Mouse (Mus musculus): ENCODE data around the gene Zfp458. TPM values are rescaled to one million over a fixed set of nuclear protein-coding genes. Genes with fewer than 3 reads are reported as not detected.
"Not testable (repeated sequence)": the region's sequence is repeated elsewhere in the genome, so short reads cannot be mapped to it uniquely, and the experiment has no call there.

The Zfp458 gene
- polyA plus RNA-seq (2012; ENCODE audit: insufficient read depth, low replicate concordance) = 0.06 TPM in 1 of 2 replicates, not detected in the other

- Histone ChIP-seq H3K27me3 (replicated peaks) (no peaks in the 10 kb centered on the region), H3K36me3 (replicated peaks; ENCODE audit: low read length) (no peaks in the 10 kb centered on the region), H3K4me1 (peaks cover 10% of the 10 kb centered on the region), H3K9me3 (no peaks in the 10 kb centered on the region), H3K4me3 (replicated peaks) (peak within 1 kb of the TSS; percentile 89)
- TF ChIP-seq GATA1 (IDR thresholded peaks at IDR 0.05; ENCODE audit: borderline replicate concordance, low read length) (no peak), FLI1 (IDR thresholded peaks at IDR 0.05; ENCODE audit: low read length) (no peak)
Measured at GRCm38 (mm10) chr13:67278314-67278713, at the start of gene Zfp458. Gene Zfp458, minus strand, starts transcription at chr13:67278466.

- no peaks in the 10 kb centered on the region for H3K27me3 ChIP-seq (replicated peaks)
- peak overlapping the region; percentile 92 for H3K4me3 ChIP-seq (replicated peaks)
- peaks cover 18% of the 10 kb centered on the region for H3K4me1 ChIP-seq
- peaks cover 3% of the 10 kb centered on the region for H3K36me3 ChIP-seq (replicated peaks; ENCODE audit: low read length)
- H3K9me3 ChIP-seq = peaks cover 3% of the 10 kb centered on the region; the same call in 1 of the 2 replicates
- no peak for TF ChIP-seq GATA1 (IDR thresholded peaks at IDR 0.05; ENCODE audit: borderline replicate concordance, low read length)
- no peak for TF ChIP-seq FLI1 (IDR thresholded peaks at IDR 0.05; ENCODE audit: low read length)
Measured at GRCm38 (mm10) chr13:67306718-67307117, 28.5 kb upstream of the Zfp458 start.

GRCm38 (mm10) chr13:67305822-67306672 is 27.8 kb upstream of the Zfp458 start, which contains the start of gene Zfp457:
Gene Zfp457, minus strand, starts transcription at chr13:67306485.
- Histone ChIP-seq H3K4me3 (replicated peaks) (peak within 1 kb of the TSS; percentile 92), H3K9me3 (no peaks in the 10 kb centered on the region), H3K27me3 (replicated peaks) (no peaks in the 10 kb centered on the region), H3K4me1 (peaks cover 15% of the 10 kb centered on the region), H3K36me3 (replicated peaks; ENCODE audit: low read length) (no peaks in the 10 kb centered on the region)
- TF ChIP-seq FLI1 (IDR thresholded peaks at IDR 0.05; ENCODE audit: low read length) (no peak), GATA1 (IDR thresholded peaks at IDR 0.05; ENCODE audit: borderline replicate concordance, low read length) (no peak)

GRCm38 (mm10) chr13:67269383-67270065 is 8.7 kb downstream of the Zfp458 start:
- H3K27me3 ChIP-seq (replicated peaks); H3K4me1 ChIP-seq; H3K9me3 ChIP-seq: not testable (repeated sequence)
- peak overlapping the region; percentile 96 for H3K4me3 ChIP-seq (replicated peaks)
- H3K36me3 ChIP-seq (replicated peaks; ENCODE audit: low read length) = peaks cover 13% of the 10 kb centered on the region

GRCm38 (mm10) chr13:67268568-67269369 is 9.5 kb downstream of the Zfp458 start:
- Histone ChIP-seq H3K36me3 (replicated peaks; ENCODE audit: low read length) (peaks cover 14% of the 10 kb centered on the region), H3K9me3 (peaks cover 7% of the 10 kb centered on the region), H3K27me3 (replicated peaks) (no peaks in the 10 kb centered on the region), H3K4me3 (replicated peaks) (peak overlapping the region; percentile 96), H3K4me1 (peaks cover 7% of the 10 kb centered on the region)
- no peak for TF ChIP-seq GATA1 (IDR thresholded peaks at IDR 0.05; ENCODE audit: borderline replicate concordance, low read length)
- TF ChIP-seq FLI1 (IDR thresholded peaks at IDR 0.05; ENCODE audit: low read length) = no peak

GRCm38 (mm10) chr13:67214015-67214607 is 64.2 kb downstream of the Zfp458 start:
- H3K36me3 ChIP-seq (replicated peaks; ENCODE audit: low read length) = no peaks in the 10 kb centered on the region
- H3K4me1 ChIP-seq = no peaks in the 10 kb centered on the region
- peaks cover 37% of the 10 kb centered on the region for H3K9me3 ChIP-seq
- no peak overlapping the region for H3K4me3 ChIP-seq (replicated peaks)
- H3K27me3 ChIP-seq (replicated peaks) = no peaks in the 10 kb centered on the region
- TF ChIP-seq FLI1 (IDR thresholded peaks at IDR 0.05; ENCODE audit: low read length) (no peak), GATA1 (IDR thresholded peaks at IDR 0.05; ENCODE audit: borderline replicate concordance, low read length) (no peak)

Other genes starting within 250 kb of the Zfp458 start
- 0.11 TPM in 1 of 2 replicates, not detected in the other for gene Zfp712, start 217.3 kb downstream of the Zfp458 start, polyA plus RNA-seq (2012; ENCODE audit: insufficient read depth, low replicate concordance)
- gene Zfp708, start 180.5 kb downstream of the Zfp458 start, polyA plus RNA-seq (2012; ENCODE audit: insufficient read depth, low replicate concordance) = not detected in 2 replicates
- not detected in 2 replicates for gene Gm28557, start 169.9 kb downstream of the Zfp458 start, polyA plus RNA-seq (2012; ENCODE audit: insufficient read depth, low replicate concordance)
- not detected in 2 replicates for gene Rslcan18, start 162.2 kb downstream of the Zfp458 start, polyA plus RNA-seq (2012; ENCODE audit: insufficient read depth, low replicate concordance)
- 0.04 TPM in 1 of 2 replicates, not detected in the other for gene Zfp759, start 156.8 kb downstream of the Zfp458 start, polyA plus RNA-seq (2012; ENCODE audit: insufficient read depth, low replicate concordance)
- gene Rsl1, start 105.3 kb downstream of the Zfp458 start, polyA plus RNA-seq (2012; ENCODE audit: insufficient read depth, low replicate concordance) = 0.13 TPM in 1 of 2 replicates, not detected in the other
- gene Zfp455, start 84.0 kb downstream of the Zfp458 start, polyA plus RNA-seq (2012; ENCODE audit: insufficient read depth, low replicate concordance) = 0.04 TPM in 1 of 2 replicates, not detected in the other
- not detected in 2 replicates for gene Zfp457, start 28.0 kb upstream of the Zfp458 start, polyA plus RNA-seq (2012; ENCODE audit: insufficient read depth, low replicate concordance)
- gene Zfp595, start 54.1 kb upstream of the Zfp458 start, polyA plus RNA-seq (2012; ENCODE audit: insufficient read depth, low replicate concordance) = 0.20 TPM in 1 of 2 replicates, not detected in the other
- not detected in 2 replicates for gene Gm28044, start 82.1 kb upstream of the Zfp458 start, polyA plus RNA-seq (2012; ENCODE audit: insufficient read depth, low replicate concordance)
- 0.11 TPM in 1 of 2 replicates, not detected in the other for gene Zfp953, start 82.1 kb upstream of the Zfp458 start, polyA plus RNA-seq (2012; ENCODE audit: insufficient read depth, low replicate concordance)
- gene Gm28041, start 97.3 kb upstream of the Zfp458 start, polyA plus RNA-seq (2012; ENCODE audit: insufficient read depth, low replicate concordance) = not detected in 2 replicates
- not detected in 2 replicates for gene Zfp456, start 97.3 kb upstream of the Zfp458 start, polyA plus RNA-seq (2012; ENCODE audit: insufficient read depth, low replicate concordance)
- gene Zfp429, start 121.4 kb upstream of the Zfp458 start, polyA plus RNA-seq (2012; ENCODE audit: insufficient read depth, low replicate concordance) = 0.08 TPM in 1 of 2 replicates, not detected in the other
- 0.07 TPM in 1 of 2 replicates, not detected in the other for gene Zfp459, start 143.0 kb upstream of the Zfp458 start, polyA plus RNA-seq (2012; ENCODE audit: insufficient read depth, low replicate concordance)
- 0.13 TPM in 1 of 2 replicates, not detected in the other for gene Zfp874a, start 173.2 kb upstream of the Zfp458 start, polyA plus RNA-seq (2012; ENCODE audit: insufficient read depth, low replicate concordance)
- not detected in 2 replicates for gene Zfp874b, start 205.8 kb upstream of the Zfp458 start, polyA plus RNA-seq (2012; ENCODE audit: insufficient read depth, low replicate concordance)
- gene Zfp58, start 222.1 kb upstream of the Zfp458 start, polyA plus RNA-seq (2012; ENCODE audit: insufficient read depth, low replicate concordance) = not detected in 2 replicates
- not detected in 2 replicates for gene Gm26965, start 247.7 kb upstream of the Zfp458 start, polyA plus RNA-seq (2012; ENCODE audit: insufficient read depth, low replicate concordance)
- gene Zfp87, start 247.7 kb upstream of the Zfp458 start, polyA plus RNA-seq (2012; ENCODE audit: insufficient read depth, low replicate concordance) = 0.17 TPM in 1 of 2 replicates, not detected in the other

All from megakaryocyte, embryonic 14.5 days (primary cell).